Mouse (Mus musculus) liver, embryonic 13.5 days (tissue): Measurements from ENCODE around the gene Slc7a6os. TPM values are rescaled to one million over a fixed set of nuclear protein-coding genes. Genes with fewer than 3 reads are reported as not detected.
"Not testable (repeated sequence)": the region's sequence is repeated elsewhere in the genome, so short reads cannot be mapped to it uniquely, and the experiment has no call there.

ENCODE experiments used
- ATAC-seq: fragments of 200-750 bp; cut with Nextera tagmentation; 2 replicates; pipeline ENCODE4 v1.8.0; 2017; ENCODE audit warnings: low read depth, mild to moderate bottlenecking, moderate number of reproducible peaks, moderate library complexity
- DNase-seq: peaks from one replicate; pipeline ENCODE4 v3.0.0; 2022
- H3K27ac ChIP-seq: fragments of 300-500 bp; sonication (generic); 2 replicates; pipeline ENCODE4 v1.5.1; 2015; ENCODE audit warnings: moderate library complexity, mild to moderate bottlenecking, inconsistent platforms
- H3K27me3 ChIP-seq: fragments of 300-500 bp; sonication (generic); 2 replicates; pipeline ENCODE4 v1.6.1; 2015; ENCODE audit warnings: mild to moderate bottlenecking, inconsistent platforms
- H3K36me3 ChIP-seq: fragments of 300-500 bp; sonication (generic); 2 replicates; pipeline ENCODE4 v1.6.1; 2015; ENCODE audit warnings: mild to moderate bottlenecking, inconsistent platforms
- H3K4me1 ChIP-seq: fragments of 300-500 bp; sonication (generic); replicated peaks from 2 replicates; pipeline ENCODE4 v1.6.1; 2015; ENCODE audit warnings: inconsistent platforms
- H3K4me2 ChIP-seq: fragments of 300-500 bp; sonication (generic); 2 replicates; pipeline ENCODE4 v1.6.1; 2015; ENCODE audit warnings: inconsistent platforms, mild to moderate bottlenecking, moderate library complexity
- H3K4me3 ChIP-seq: fragments of 300-500 bp; sonication (generic); replicated peaks from 2 replicates; pipeline ENCODE4 v1.5.1; 2015; ENCODE audit warnings: mild to moderate bottlenecking, inconsistent platforms
- H3K9ac ChIP-seq: fragments of 300-500 bp; sonication (generic); 2 replicates; pipeline ENCODE4 v1.6.1; 2015; ENCODE audit warnings: mild to moderate bottlenecking, inconsistent platforms
- H3K9me3 ChIP-seq: fragments of 300-500 bp; sonication (generic); replicated peaks from 2 replicates; pipeline ENCODE4 v1.6.1; 2016; ENCODE audit warnings: inconsistent platforms
- WGBS: fragments of 180-500 bp; shearing (Covaris S2); methylation state at CpG from one replicate; pipeline ENCODE4 v1.1.7; 2015; ENCODE audit not compliant: insufficient replicate concordance; 5-methylcytosine and 5-hydroxymethylcytosine counted together
- polyA plus RNA-seq: library from polyadenylated mRNA; unstranded; fragments of >200 nt; fragmentation: Nextera tagmentation; extraction: Ambion mirVana; gene quantifications from 2 replicates; pipeline ENCODE4 v1.2.1, GENCODE M21; 2015

Gene Slc7a6os
- polyA plus RNA-seq, 1 experiment from 2014 or later = 15.5 TPM

DNA sequence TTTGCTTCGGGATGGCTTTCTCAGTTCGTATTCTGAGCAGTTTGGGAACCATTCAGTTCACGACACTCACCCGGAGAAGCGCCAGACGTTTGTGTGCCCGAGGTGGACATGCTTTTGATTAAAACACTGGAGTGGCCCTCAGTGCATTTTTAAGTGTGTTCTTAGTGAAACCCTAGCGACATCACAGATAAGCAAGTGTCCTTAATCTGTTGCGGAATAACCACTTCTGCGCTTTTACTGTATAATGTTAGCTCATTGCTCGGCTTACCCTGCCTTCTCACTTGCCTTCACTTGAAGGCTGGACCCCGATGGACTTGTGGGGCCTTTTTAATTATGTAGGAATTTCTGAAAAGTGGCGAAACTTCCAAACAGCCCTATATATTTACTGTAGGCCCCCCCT, 686 bp upstream of the Slc7a6os start:
- H3K4me1 ChIP-seq = peaks cover 34% of the 10 kb centered on the region
- peak overlapping the region; percentile 89 for H3K4me2 ChIP-seq
- peak overlapping the region; percentile 91 for H3K4me3 ChIP-seq
- peak overlapping the region; percentile 92 for H3K27ac ChIP-seq
- WGBS = 1% methylated on average over 13 of the region's 13 CpGs
- H3K9me3 ChIP-seq = no peaks in the 10 kb centered on the region
- DNase-seq = no peak
- peaks cover 49% of the 10 kb centered on the region for H3K36me3 ChIP-seq
- peak overlapping the region; percentile 93 for H3K9ac ChIP-seq
- ATAC-seq = no peak
- H3K27me3 ChIP-seq = no peaks in the 10 kb centered on the region

- under 1% methylated on average over 35 of the region's 35 CpGs for WGBS
- DNase-seq = peak; percentile 18
- no peaks in the 10 kb centered on the region for H3K9me3 ChIP-seq
- H3K9ac ChIP-seq = peak overlapping the region; percentile 93
- H3K27me3 ChIP-seq = no peaks in the 10 kb centered on the region
- peak overlapping the region; percentile 91 for H3K4me3 ChIP-seq
- H3K36me3 ChIP-seq = peaks cover 47% of the 10 kb centered on the region
- peak overlapping the region; percentile 89 for H3K4me2 ChIP-seq
- H3K27ac ChIP-seq = peak overlapping the region; percentile 92
- peak; percentile 60 for ATAC-seq
- peaks cover 34% of the 10 kb centered on the region for H3K4me1 ChIP-seq
Observed at GRCm38 (mm10) chr8:106210035-106210731, 552 bp downstream of the Slc7a6os start.

GRCm38 (mm10) chr8:106199596-106199995, 11.1 kb downstream of the Slc7a6os start:
- ATAC-seq, H3K27ac ChIP-seq, DNase-seq, H3K9me3 ChIP-seq, H3K27me3 ChIP-seq, H3K4me2 ChIP-seq, H3K4me3 ChIP-seq, H3K9ac ChIP-seq, H3K4me1 ChIP-seq: not testable (repeated sequence)
- WGBS = 75% methylated on average over 3 of the region's 3 CpGs
- peaks cover 82% of the 10 kb centered on the region for H3K36me3 ChIP-seq

DNA sequence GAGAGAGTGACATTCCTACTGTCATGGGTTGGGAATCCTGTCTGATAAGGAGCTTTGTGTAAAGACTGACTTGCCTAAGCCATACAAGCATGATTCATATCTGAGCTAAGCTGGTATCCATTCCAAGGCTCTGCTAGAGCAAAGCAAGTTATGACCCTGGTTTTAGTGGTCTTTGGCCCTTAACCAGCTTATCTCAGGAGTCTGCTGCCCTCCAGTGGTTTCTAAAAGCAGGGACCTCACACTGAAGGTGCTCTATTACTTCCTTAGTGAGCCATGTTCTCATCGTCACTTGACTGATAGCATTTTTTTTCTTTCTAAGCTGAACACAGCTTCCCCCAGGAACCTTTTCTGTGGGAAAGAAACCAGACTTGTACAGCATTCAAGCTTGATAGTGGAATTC, 12.0 kb downstream of the Slc7a6os start:
- WGBS = 11% methylated on average over 1 of the region's 1 CpGs
- Histone ChIP-seq H3K9ac (no peak overlapping the region), H3K4me3 (no peak overlapping the region), H3K4me2 (no peak overlapping the region), H3K4me1 (no peaks in the 10 kb centered on the region), H3K9me3 (no peaks in the 10 kb centered on the region), H3K27ac (no peak overlapping the region), H3K36me3 (peaks cover 75% of the 10 kb centered on the region), H3K27me3 (no peaks in the 10 kb centered on the region)
- DNase-seq = no peak
- no peak for ATAC-seq

DNA sequence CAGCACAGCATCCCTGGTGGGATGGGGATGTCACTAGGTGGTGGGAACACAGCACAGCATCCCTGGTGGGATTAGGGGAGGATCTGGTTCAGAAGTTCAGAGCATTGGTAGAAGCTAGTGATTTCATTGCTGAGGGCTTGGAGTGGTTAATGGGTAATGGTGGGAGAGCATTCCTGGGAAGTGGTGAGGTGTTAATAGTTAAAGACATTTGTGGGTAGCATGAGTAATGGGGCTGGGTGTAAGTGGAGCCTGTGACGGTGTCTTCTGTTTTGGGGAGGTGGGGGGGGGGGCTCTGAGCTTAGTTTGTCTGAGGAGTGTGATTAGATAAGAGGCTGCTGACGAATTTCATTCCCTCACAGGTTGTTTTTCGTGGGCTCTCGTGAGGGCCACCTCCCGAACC, 16.7 kb downstream of the Slc7a6os start:
- peaks cover 36% of the 10 kb centered on the region for H3K36me3 ChIP-seq
- 58% methylated on average over 5 of the region's 5 CpGs for WGBS
- H3K9ac ChIP-seq = no peak overlapping the region
- DNase-seq (no peak), ATAC-seq (no peak)
- H3K4me1 ChIP-seq = peaks cover 15% of the 10 kb centered on the region
- no peaks in the 10 kb centered on the region for H3K9me3 ChIP-seq
- no peak overlapping the region for H3K4me2 ChIP-seq
- no peak overlapping the region for H3K27ac ChIP-seq
- no peak overlapping the region for H3K4me3 ChIP-seq
- 0 out of 2 replicates have a peak, but pooled peaks cover 4% of the 10 kb centered on the region for H3K27me3 ChIP-seq

DNA sequence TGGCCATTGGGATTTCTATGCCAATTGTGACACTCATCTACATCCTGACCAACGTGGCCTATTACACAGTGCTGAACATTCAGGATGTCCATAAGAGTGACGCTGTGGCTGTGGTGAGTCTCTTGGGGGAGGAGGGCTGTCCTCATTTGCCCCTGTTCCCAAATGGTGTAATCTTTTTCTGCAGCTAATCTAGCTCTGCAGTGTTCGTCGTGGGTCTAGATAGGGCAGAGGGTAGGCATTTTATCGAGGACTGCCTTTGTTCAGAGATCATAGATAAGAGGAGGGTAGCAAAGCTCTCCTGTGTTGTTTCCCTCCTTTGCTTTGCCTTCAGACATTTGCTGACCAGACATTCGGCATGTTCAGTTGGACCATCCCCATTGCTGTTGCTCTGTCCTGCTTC, 17.6 kb downstream of the Slc7a6os start:
- Histone ChIP-seq H3K27ac (no peak overlapping the region), H3K4me1 (peaks cover 21% of the 10 kb centered on the region), H3K9ac (no peak overlapping the region), H3K36me3 (peaks cover 31% of the 10 kb centered on the region), H3K4me2 (no peak overlapping the region), H3K9me3 (no peaks in the 10 kb centered on the region), H3K4me3 (no peak overlapping the region), H3K27me3 (0 out of 2 replicates have a peak, but pooled peaks cover 4% of the 10 kb centered on the region)
- DNase-seq (no peak), ATAC-seq (no peak)
- 36% methylated on average over 6 of the region's 6 CpGs for whole genome bisulfite sequencing

DNA sequence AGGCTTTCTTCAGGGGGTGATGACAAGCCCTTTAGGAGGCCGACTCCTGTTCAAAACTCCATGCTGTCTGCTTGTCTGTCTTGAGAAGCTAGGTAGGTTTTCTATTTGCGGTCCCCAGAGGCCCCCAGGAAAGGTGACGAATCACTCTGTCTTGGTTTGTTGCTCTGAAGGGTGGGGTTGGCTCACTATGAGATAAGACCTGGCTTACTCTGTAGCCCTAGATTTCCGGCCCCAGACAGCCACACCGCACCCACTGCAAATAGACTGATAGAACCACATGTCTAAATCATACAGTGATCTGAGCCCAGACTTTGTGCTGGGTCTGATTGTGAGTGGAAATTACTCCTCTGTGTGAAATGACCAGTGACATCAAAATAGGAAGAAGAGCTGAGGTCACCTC, 19.1 kb downstream of the Slc7a6os start:
- Histone ChIP-seq H3K4me3 (no peak overlapping the region), H3K9me3 (no peaks in the 10 kb centered on the region), H3K9ac (no peak overlapping the region), H3K36me3 (peaks cover 27% of the 10 kb centered on the region), H3K4me2 (no peak overlapping the region), H3K27ac (no peak overlapping the region), H3K27me3 (0 out of 2 replicates have a peak, but pooled peaks cover 4% of the 10 kb centered on the region), H3K4me1 (peaks cover 29% of the 10 kb centered on the region)
- WGBS = 16% methylated on average over 5 of the region's 5 CpGs
- peak; percentile 83 for ATAC-seq
- peak; percentile 50 for DNase-seq

GRCm38 (mm10) chr8:106189162-106189561, 21.6 kb downstream of the Slc7a6os start:
- peaks cover 29% of the 10 kb centered on the region for H3K4me1 ChIP-seq
- WGBS = 88% methylated on average over 4 of the region's 4 CpGs
- no peaks in the 10 kb centered on the region for H3K9me3 ChIP-seq
- DNase-seq (no peak), ATAC-seq (no peak)
- H3K9ac ChIP-seq = no peak overlapping the region
- H3K4me3 ChIP-seq = no peak overlapping the region
- peaks cover 10% of the 10 kb centered on the region for H3K36me3 ChIP-seq
- 0 out of 2 replicates have a peak, but pooled peaks cover 4% of the 10 kb centered on the region for H3K27me3 ChIP-seq
- H3K4me2 ChIP-seq = no peak overlapping the region
- no peak overlapping the region for H3K27ac ChIP-seq

GRCm38 (mm10) chr8:106186394-106186793, 24.3 kb downstream of the Slc7a6os start:
- H3K4me2 ChIP-seq = no peak overlapping the region
- WGBS = 82% methylated on average over 3 of the region's 3 CpGs
- DNase-seq (no peak), ATAC-seq (no peak)
- H3K27ac ChIP-seq = no peak overlapping the region
- H3K9ac ChIP-seq = no peak overlapping the region
- peaks cover 21% of the 10 kb centered on the region for H3K4me1 ChIP-seq
- H3K27me3 ChIP-seq = no peaks in the 10 kb centered on the region
- no peak overlapping the region for H3K4me3 ChIP-seq
- peaks cover 6% of the 10 kb centered on the region; the same call in 1 of the 2 replicates for H3K36me3 ChIP-seq
- H3K9me3 ChIP-seq = no peaks in the 10 kb centered on the region

GRCm38 (mm10) chr8:106185628-106186270, 25.0 kb downstream of the Slc7a6os start:
- Histone ChIP-seq H3K36me3 (peaks cover 6% of the 10 kb centered on the region; the same call in 1 of the 2 replicates), H3K9me3 (no peaks in the 10 kb centered on the region), H3K4me3 (no peak overlapping the region), H3K4me1 (peaks cover 14% of the 10 kb centered on the region), H3K9ac (no peak overlapping the region), H3K4me2 (no peak overlapping the region), H3K27ac (no peak overlapping the region), H3K27me3 (no peaks in the 10 kb centered on the region)
- WGBS = 76% methylated on average over 8 of the region's 8 CpGs
- ATAC-seq = no peak
- DNase-seq = no peak

DNA sequence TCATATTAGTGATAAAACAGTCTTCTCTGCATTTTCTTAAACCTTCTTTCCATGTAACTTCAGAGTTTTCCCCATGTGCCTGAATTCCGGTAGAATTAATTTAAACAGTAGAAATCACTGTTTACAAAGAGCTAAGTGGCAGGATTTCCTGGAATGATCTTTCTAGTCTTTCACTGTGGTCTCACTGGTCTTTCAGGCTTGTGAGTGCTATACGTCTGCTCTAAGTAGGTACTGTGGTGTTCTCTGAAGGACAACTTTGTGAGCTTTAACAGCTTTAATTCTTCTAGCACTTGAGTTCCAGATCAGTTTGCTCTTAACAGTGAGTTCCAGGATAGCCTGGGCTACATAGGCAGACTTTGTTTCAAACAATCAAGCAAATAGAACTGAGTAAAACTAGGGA, 32.3 kb downstream of the Slc7a6os start:
- ATAC-seq (no peak), DNase-seq (no peak)
- WGBS = 78% methylated on average over 2 of the region's 2 CpGs
- H3K27me3 ChIP-seq = no peaks in the 10 kb centered on the region
- H3K4me2 ChIP-seq = no peak overlapping the region
- peaks cover 13% of the 10 kb centered on the region for H3K4me1 ChIP-seq
- H3K36me3 ChIP-seq = 0 out of 2 replicates have a peak, but pooled peaks cover 4% of the 10 kb centered on the region
- no peak overlapping the region for H3K4me3 ChIP-seq
- no peaks in the 10 kb centered on the region for H3K9me3 ChIP-seq
- H3K9ac ChIP-seq = no peak overlapping the region
- H3K27ac ChIP-seq = no peak overlapping the region
